In the genomic region with DNA sequence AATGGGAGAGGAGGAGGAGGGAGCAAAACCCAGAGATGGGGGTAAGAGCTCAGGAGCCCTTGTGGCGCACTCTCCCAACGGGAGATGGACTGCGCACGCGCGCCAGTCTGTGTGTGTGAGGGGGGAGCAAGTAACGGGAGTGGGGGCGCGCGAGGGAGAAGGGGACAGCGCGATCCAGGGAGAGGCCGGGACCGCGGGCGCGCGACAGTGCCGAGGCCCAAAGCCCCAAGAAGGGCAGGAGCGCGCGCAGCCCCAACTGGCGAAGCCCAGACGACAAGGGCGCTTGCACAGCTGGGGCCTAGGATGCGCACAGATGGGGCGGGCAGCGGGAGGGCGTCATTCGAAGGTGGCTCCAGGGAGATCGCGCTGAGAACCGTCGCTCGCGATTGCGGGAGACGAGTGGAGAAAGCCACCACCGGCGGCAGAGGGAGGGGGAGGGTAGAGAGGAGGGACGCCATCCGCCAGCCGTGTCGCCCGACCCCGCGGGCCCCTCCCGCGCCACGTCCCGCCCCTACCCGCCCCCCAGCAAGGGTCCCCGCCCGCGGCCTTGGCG, we compare ENCODE assay signal across 8 mouse cellular contexts. TPM values are rescaled to one million over a fixed set of nuclear protein-coding genes. Genes with fewer than 3 reads are reported as not detected.
DNase-seq lines count a peak whose midpoint lies in the region; ATAC-seq and TF ChIP-seq lines count a peak whose summit lies in the region.

No protein-coding gene starts in this region.

- H3K27ac ChIP-seq in lung, embryonic 15.5 days, result peak overlapping the region; percentile 92
- peak overlapping the region; percentile 97 for H3K27ac ChIP-seq in olfactory bulb, adult 2 months (ENCODE audit: insufficient read depth, low read depth, low read length)

- peak; percentile 79 for DNase-seq in MN1 (ENCODE audit: low spot score)
- peak; percentile 79 for DNase-seq in cerebellum, adult 8-10 months
- DNase-seq in forelimb bud, embryonic 11.5 days (ENCODE audit: low read depth, low spot score), result peak; percentile 81
- peak; percentile 44 for DNase-seq in layer of hippocampus, adult 9-10 months (ENCODE audit: low spot score)
- DNase-seq in thymus, adult 18-20 months, result peak; percentile 66 to 72

- peak overlapping the region; percentile 53 for H3K4me2 ChIP-seq in lung, embryonic 15.5 days

- peak overlapping the region; percentile 65 for H3K4me3 ChIP-seq in lung, embryonic 15.5 days
- peak overlapping the region; percentile 59 for H3K4me3 ChIP-seq in olfactory bulb, adult 2 months (ENCODE audit: insufficient read depth, low read depth, low read length)

- peak overlapping the region; percentile 66 for H3K9ac ChIP-seq in lung, embryonic 15.5 days

- H3K9me3 ChIP-seq in lung, embryonic 15.5 days, result no peaks in the 10 kb centered on the region

- TF ChIP-seq CTCF in olfactory bulb, adult 2 months (IDR thresholded peaks at IDR 0.05; ENCODE audit: insufficient read depth, low read depth, low read length), result no peak

- peak; percentile 28 for TF ChIP-seq POLR2A in olfactory bulb, adult 2 months (IDR thresholded peaks at IDR 0.05; ENCODE audit: insufficient read depth, low read depth, low read length)

- ATAC-seq in hematopoietic stem cell, adult 5-6 weeks (replicated peaks in 1 of 2; ENCODE audit: insufficient read depth in 1 of 2, low FRiP score in 2 of 2, low TSS enrichment in 1 of 2, low read depth in 1 of 2, poor library complexity in 2 of 2, severe bottlenecking in 2 of 2), result peak; percentile 31 to 44; a peak in 3 of 4 replicates
- ATAC-seq in lung, embryonic 15.5 days (ENCODE audit: borderline replicate concordance, extremely low read depth, low FRiP score, low TSS enrichment), result peak; percentile 84

- H3K36me3 ChIP-seq in lung, embryonic 15.5 days, result no peaks in the 10 kb centered on the region

- H3K27me3 ChIP-seq in lung, embryonic 15.5 days, result no peaks in the 10 kb centered on the region

- WGBS in lung, embryonic 15.5 days, result 23% methylated on average over 25 of the region's 56 CpGs
- 19% methylated on average over 26 of the region's 56 CpGs for WGBS in olfactory bulb, adult 2 months

- H3K4me1 ChIP-seq in lung, embryonic 15.5 days, result 0 out of 2 replicates have a peak, but pooled peaks cover 3% of the 10 kb centered on the region
- H3K4me1 ChIP-seq in olfactory bulb, adult 2 months (ENCODE audit: control insufficient read depth, insufficient read depth, low read length), result no peaks in the 10 kb centered on the region

RNA-seq across cellular contexts. Expression of a gene that starts 42.2 kb away (rescaled TPM):
- total RNA-seq in hematopoietic stem cell, adult 5-6 weeks (2017), result not detected in 2 replicates
- polyA plus RNA-seq in lung, embryonic 15.5 days (2015; fragmentation: Nextera tagmentation; extraction: Ambion mirVana), result not detected in 2 replicates
- polyA plus RNA-seq in olfactory bulb, adult 2 months (2012; ENCODE audit: insufficient read depth, insufficient read length, low replicate concordance, missing spikeins), result not detected in 2 replicates

RNA-seq across cellular contexts. Expression of a gene that starts 50.1 kb away (rescaled TPM):
- 20.2 and 31.3 TPM in 2 replicates for total RNA-seq in hematopoietic stem cell, adult 5-6 weeks (2017)
- polyA plus RNA-seq in lung, embryonic 15.5 days (2015; fragmentation: Nextera tagmentation; extraction: Ambion mirVana), result 13.1 and 15.1 TPM in 2 replicates
- polyA plus RNA-seq in olfactory bulb, adult 2 months (2012; ENCODE audit: insufficient read depth, insufficient read length, low replicate concordance, missing spikeins), result not detected in 2 replicates

Comparison
In these comparisons a context has a peak if more than half of its experiments do, and no peak if none do; other contexts are left out.
1. Peak in every context shown above with its lines: DNase-seq, ATAC-seq, H3K4me3 ChIP-seq and H3K27ac ChIP-seq.
2. RNA of a gene that starts 50.1 kb away (polyA plus RNA-seq): 13.1 to 15.1 TPM in lung, embryonic 15.5 days; not detected in olfactory bulb, adult 2 months; every median in the first group is over 10 times any median in the second.